Mouse (Mus musculus) liver (tissue): ENCODE results near the gene Psmc3.
A peak's percentile ranks its signal among the peaks of the same experiment; 100 is the strongest.

Experiments used
- DNase-seq: peaks from one replicate; pipeline ENCODE4 v3.0.0-alpha.2; 2020; ENCODE audit warnings: mixed read lengths

Gene Psmc3

GRCm38 (mm10) chr2:91058435-91058834, 4.6 kb downstream of the Psmc3 start:
- no peak for DNase-seq

- DNase-seq = no peak
Measured at GRCm38 (mm10) chr2:91059376-91059775, 5.6 kb downstream of the Psmc3 start.

- peak; percentile 76 for DNase-seq
Measured at GRCm38 (mm10) chr2:91060544-91061355, 6.9 kb downstream of the Psmc3 start.

- no peak for DNase-seq
Measured at GRCm38 (mm10) chr2:91061849-91062481, 8.2 kb downstream of the Psmc3 start.

- no peak for DNase-seq
Measured at GRCm38 (mm10) chr2:91062779-91063606, 9.2 kb downstream of the Psmc3 start.

- no peak for DNase-seq
Measured at GRCm38 (mm10) chr2:91064211-91064610, 10.4 kb downstream of the Psmc3 start.

GRCm38 (mm10) chr2:91065544-91065943, 11.7 kb downstream of the Psmc3 start:
- DNase-seq = peak; percentile 62

GRCm38 (mm10) chr2:91066455-91066854, 12.6 kb downstream of the Psmc3 start:
- DNase-seq = no peak

GRCm38 (mm10) chr2:91068162-91068871, 14.5 kb downstream of the Psmc3 start:
- no peak for DNase-seq

- DNase-seq = no peak
Measured at GRCm38 (mm10) chr2:91068872-91069165, 15.0 kb downstream of the Psmc3 start.

GRCm38 (mm10) chr2:91069306-91070000, 15.6 kb downstream of the Psmc3 start:
- no peak for DNase-seq

GRCm38 (mm10) chr2:91070076-91070800, 16.4 kb downstream of the Psmc3 start, which contains the start of gene Slc39a13:
Gene Slc39a13 (minus strand): TSS chr2:91070417.
- DNase-seq = peak; percentile 95

- no peak for DNase-seq
Measured at GRCm38 (mm10) chr2:91071059-91071458, 17.2 kb downstream of the Psmc3 start.

GRCm38 (mm10) chr2:91072092-91072491, 18.3 kb downstream of the Psmc3 start:
- no peak for DNase-seq

- DNase-seq = no peak
Measured at GRCm38 (mm10) chr2:91077957-91078313, 24.1 kb downstream of the Psmc3 start.

- no peak for DNase-seq
Measured at GRCm38 (mm10) chr2:91078314-91079025, 24.7 kb downstream of the Psmc3 start.

GRCm38 (mm10) chr2:91079026-91079384, 25.2 kb downstream of the Psmc3 start:
- no peak for DNase-seq

- no peak for DNase-seq
Measured at GRCm38 (mm10) chr2:91080784-91081513, 27.1 kb downstream of the Psmc3 start.

- DNase-seq = no peak
Measured at GRCm38 (mm10) chr2:91081775-91082695, 28.2 kb downstream of the Psmc3 start, which contains the start of gene Spi1. Gene Spi1 (plus strand): TSS chr2:91082390.
